Mouse (Mus musculus) CD4-positive naive resting alpha-beta T cell, adult 76 days (primary cell): ENCODE data around the gene Csrp2. TPM values are rescaled to one million over a fixed set of nuclear protein-coding genes. Genes with fewer than 3 reads are reported as not detected.

Source experiments
- total RNA-seq: library from RNA; stranded (reverse); gene quantifications from one replicate; pipeline ENCODE4 v1.2.4, GENCODE M21; 2023

Csrp2 gene
- total RNA-seq = 2.7 TPM

GRCm38 (mm10) chr10:110919531-110920343 lies at the start of gene Csrp2:
TSS of gene Csrp2 (plus strand) at chr10:110919789.

Other genes with a start within 250 kb of the Csrp2 start
- gene E2f7, start 174.3 kb upstream of the Csrp2 start, total RNA-seq = 0.35 TPM
- gene Zdhhc17, start 90.4 kb downstream of the Csrp2 start, total RNA-seq = 50.9 TPM
- 72.5 TPM for gene Osbpl8, start 245.0 kb downstream of the Csrp2 start, total RNA-seq